Mouse (Mus musculus): ENCODE data around the gene Plek2. TPM values are rescaled to one million over a fixed set of nuclear protein-coding genes. Genes with fewer than 3 reads are reported as not detected.

The Plek2 gene
- polyA plus RNA-seq (2016; fragmentation: Nextera tagmentation; extraction: Ambion mirVana): 2.5 and 2.6 TPM in 2 replicates

- Histone ChIP-seq H3K36me3 (no peaks in the 10 kb centered on the region), H3K9me3 (replicated peaks) (no peaks in the 10 kb centered on the region), H3K27me3 (peaks cover 68% of the 10 kb centered on the region), H3K9ac (peak within 1 kb of the TSS; percentile 63), H3K4me1 (peaks cover 9% of the 10 kb centered on the region), H3K27ac (no peak within 1 kb of the TSS), H3K4me2 (replicated peaks) (peak within 1 kb of the TSS; percentile 87), H3K4me3 (peak within 1 kb of the TSS; percentile 41)
- 2% methylated on average over 38 of the region's 38 CpGs for WGBS
- peak; percentile 53; the same call in 1 of the 2 replicates for ATAC-seq (ENCODE audit: low FRiP score)
These were observed at the start of gene Plek2 for GRCm38 (mm10) chr12:78906707-78907162. TSS of gene Plek2 (minus strand) at chr12:78906964.

- no peaks in the 10 kb centered on the region for H3K36me3 ChIP-seq
- H3K9ac ChIP-seq: no peak overlapping the region
- H3K4me2 ChIP-seq (replicated peaks): no peak overlapping the region
- peaks cover 24% of the 10 kb centered on the region for H3K9me3 ChIP-seq (replicated peaks)
- H3K27ac ChIP-seq: no peak overlapping the region
- 86% methylated on average over 4 of the region's 4 CpGs for WGBS
- no peaks in the 10 kb centered on the region for H3K4me1 ChIP-seq
- no peak overlapping the region for H3K4me3 ChIP-seq
- ATAC-seq (ENCODE audit: low FRiP score): no peak
- no peaks in the 10 kb centered on the region for H3K27me3 ChIP-seq
These were observed 49.6 kb upstream of the Plek2 start for GRCm38 (mm10) chr12:78956405-78956804.

- Histone ChIP-seq H3K4me1 (0 out of 2 replicates have a peak, but pooled peaks cover 2% of the 10 kb centered on the region), H3K9ac (no peak overlapping the region), H3K27me3 (no peaks in the 10 kb centered on the region), H3K9me3 (replicated peaks) (peaks cover 20% of the 10 kb centered on the region), H3K36me3 (no peaks in the 10 kb centered on the region), H3K27ac (no peak overlapping the region), H3K4me3 (no peak overlapping the region), H3K4me2 (replicated peaks) (no peak overlapping the region)
- WGBS: 61% methylated on average over 3 of the region's 3 CpGs
- ATAC-seq (ENCODE audit: low FRiP score): no peak
These were observed 45.7 kb upstream of the Plek2 start for GRCm38 (mm10) chr12:78952484-78952883.

GRCm38 (mm10) chr12:78952053-78952452 lies 45.3 kb upstream of the Plek2 start:
- H3K4me2 ChIP-seq (replicated peaks): no peak overlapping the region
- peaks cover 17% of the 10 kb centered on the region; the same call in 1 of the 2 replicates for H3K9me3 ChIP-seq (replicated peaks)
- 74% methylated on average over 11 of the region's 11 CpGs for WGBS
- no peaks in the 10 kb centered on the region for H3K27me3 ChIP-seq
- no peak overlapping the region for H3K9ac ChIP-seq
- no peak overlapping the region for H3K4me3 ChIP-seq
- no peak for ATAC-seq (ENCODE audit: low FRiP score)
- 0 out of 2 replicates have a peak, but pooled peaks cover 2% of the 10 kb centered on the region for H3K4me1 ChIP-seq
- H3K36me3 ChIP-seq: no peaks in the 10 kb centered on the region
- no peak overlapping the region for H3K27ac ChIP-seq

GRCm38 (mm10) chr12:78947661-78948060 lies 40.9 kb upstream of the Plek2 start:
- no peak for ATAC-seq (ENCODE audit: low FRiP score)

GRCm38 (mm10) chr12:78947161-78947560 lies 40.4 kb upstream of the Plek2 start:
- H3K27ac ChIP-seq: no peak overlapping the region
- no peak for ATAC-seq (ENCODE audit: low FRiP score)
- no peak overlapping the region for H3K9ac ChIP-seq
- no peak overlapping the region for H3K4me3 ChIP-seq
- no peaks in the 10 kb centered on the region for H3K9me3 ChIP-seq (replicated peaks)
- H3K36me3 ChIP-seq: no peaks in the 10 kb centered on the region
- H3K27me3 ChIP-seq: no peaks in the 10 kb centered on the region
- H3K4me2 ChIP-seq (replicated peaks): no peak overlapping the region
- 0 out of 2 replicates have a peak, but pooled peaks cover 2% of the 10 kb centered on the region for H3K4me1 ChIP-seq
- WGBS: 83% methylated on average over 6 of the region's 6 CpGs

More at GRCm38 (mm10) chr12:78947661-78948060, 40.9 kb upstream of the Plek2 start:
- Histone ChIP-seq H3K9ac (no peak overlapping the region), H3K4me1 (0 out of 2 replicates have a peak, but pooled peaks cover 2% of the 10 kb centered on the region), H3K4me3 (no peak overlapping the region), H3K27me3 (no peaks in the 10 kb centered on the region), H3K27ac (no peak overlapping the region), H3K36me3 (no peaks in the 10 kb centered on the region), H3K4me2 (replicated peaks) (no peak overlapping the region), H3K9me3 (replicated peaks) (no peaks in the 10 kb centered on the region)
- WGBS: 66% methylated on average over 5 of the region's 5 CpGs

GRCm38 (mm10) chr12:78942931-78943330 lies 36.2 kb upstream of the Plek2 start:
- no peak overlapping the region for H3K9ac ChIP-seq
- no peaks in the 10 kb centered on the region for H3K9me3 ChIP-seq (replicated peaks)
- H3K27ac ChIP-seq: no peak overlapping the region
- no peak overlapping the region for H3K4me3 ChIP-seq
- no peak overlapping the region for H3K4me2 ChIP-seq (replicated peaks)
- WGBS: 91% methylated on average over 6 of the region's 6 CpGs
- no peaks in the 10 kb centered on the region for H3K36me3 ChIP-seq
- no peaks in the 10 kb centered on the region for H3K27me3 ChIP-seq
- no peaks in the 10 kb centered on the region for H3K4me1 ChIP-seq
- no peak for ATAC-seq (ENCODE audit: low FRiP score)

- Histone ChIP-seq H3K4me1 (no peaks in the 10 kb centered on the region), H3K9me3 (replicated peaks) (no peaks in the 10 kb centered on the region), H3K27ac (no peak overlapping the region), H3K4me2 (replicated peaks) (no peak overlapping the region), H3K27me3 (no peaks in the 10 kb centered on the region), H3K9ac (no peak overlapping the region), H3K4me3 (no peak overlapping the region), H3K36me3 (no peaks in the 10 kb centered on the region)
- ATAC-seq (ENCODE audit: low FRiP score): no peak
- 89% methylated on average over 5 of the region's 5 CpGs for WGBS
These were observed 33.3 kb upstream of the Plek2 start for GRCm38 (mm10) chr12:78940081-78940480.

- H3K9ac ChIP-seq: no peak overlapping the region
- no peak overlapping the region for H3K4me3 ChIP-seq
- H3K9me3 ChIP-seq (replicated peaks): no peaks in the 10 kb centered on the region
- no peak overlapping the region for H3K4me2 ChIP-seq (replicated peaks)
- no peak overlapping the region for H3K27ac ChIP-seq
- no peaks in the 10 kb centered on the region for H3K4me1 ChIP-seq
- H3K36me3 ChIP-seq: no peaks in the 10 kb centered on the region
- 79% methylated on average over 7 of the region's 7 CpGs for WGBS
- no peaks in the 10 kb centered on the region for H3K27me3 ChIP-seq
- ATAC-seq (ENCODE audit: low FRiP score): no peak
These were observed 32.8 kb upstream of the Plek2 start for GRCm38 (mm10) chr12:78939393-78940037.

- H3K4me1 ChIP-seq: no peaks in the 10 kb centered on the region
- H3K27me3 ChIP-seq: no peaks in the 10 kb centered on the region
- H3K9ac ChIP-seq: no peak overlapping the region
- no peaks in the 10 kb centered on the region for H3K9me3 ChIP-seq (replicated peaks)
- H3K27ac ChIP-seq: no peak overlapping the region
- no peak overlapping the region for H3K4me3 ChIP-seq
- no peaks in the 10 kb centered on the region for H3K36me3 ChIP-seq
- 58% methylated on average over 4 of the region's 4 CpGs for WGBS
- H3K4me2 ChIP-seq (replicated peaks): no peak overlapping the region
- no peak for ATAC-seq (ENCODE audit: low FRiP score)
These were observed 29.7 kb upstream of the Plek2 start for GRCm38 (mm10) chr12:78936494-78936893.

GRCm38 (mm10) chr12:78929900-78930299 lies 23.1 kb upstream of the Plek2 start:
- WGBS: 71% methylated on average over 1 of the region's 1 CpGs
- H3K9me3 ChIP-seq (replicated peaks): no peaks in the 10 kb centered on the region
- H3K4me3 ChIP-seq: no peak overlapping the region
- no peaks in the 10 kb centered on the region for H3K36me3 ChIP-seq
- H3K27me3 ChIP-seq: no peaks in the 10 kb centered on the region
- no peak overlapping the region for H3K9ac ChIP-seq
- no peak overlapping the region for H3K4me2 ChIP-seq (replicated peaks)
- H3K4me1 ChIP-seq: no peaks in the 10 kb centered on the region
- no peak overlapping the region for H3K27ac ChIP-seq
- no peak for ATAC-seq (ENCODE audit: low FRiP score)

GRCm38 (mm10) chr12:78927287-78927686 lies 20.5 kb upstream of the Plek2 start:
- Histone ChIP-seq H3K4me1 (no peaks in the 10 kb centered on the region), H3K27ac (no peak overlapping the region), H3K36me3 (no peaks in the 10 kb centered on the region), H3K9ac (no peak overlapping the region), H3K9me3 (replicated peaks) (no peaks in the 10 kb centered on the region), H3K4me3 (no peak overlapping the region), H3K27me3 (no peaks in the 10 kb centered on the region), H3K4me2 (replicated peaks) (no peak overlapping the region)
- no peak for ATAC-seq (ENCODE audit: low FRiP score)
- WGBS: 85% methylated on average over 5 of the region's 5 CpGs

Measured in hindbrain, embryonic 12.5 days (tissue).